Mouse (Mus musculus): Measurements from ENCODE around the gene Ccdc188.

The Ccdc188 gene

DNA sequence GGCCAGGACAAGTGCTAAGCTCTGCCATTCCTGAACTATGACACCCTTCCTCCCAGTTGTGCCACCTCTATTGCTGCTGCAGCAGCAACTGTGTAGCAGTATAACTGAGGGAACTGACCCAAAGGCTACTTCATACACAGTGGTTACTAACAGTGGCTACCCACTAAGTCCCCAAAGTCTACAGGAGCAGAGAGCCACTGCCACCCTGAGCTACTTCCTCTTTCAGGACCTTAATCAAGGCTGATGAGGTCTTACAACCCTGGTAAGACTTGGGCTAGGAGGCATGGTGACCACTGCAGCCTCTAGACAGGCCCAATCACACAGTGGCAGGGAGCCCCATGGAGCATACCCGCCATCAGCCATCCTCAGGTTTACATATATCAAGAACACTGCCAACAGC lies 15.6 kb upstream of the Ccdc188 start:
- DNase-seq: no peak

DNA sequence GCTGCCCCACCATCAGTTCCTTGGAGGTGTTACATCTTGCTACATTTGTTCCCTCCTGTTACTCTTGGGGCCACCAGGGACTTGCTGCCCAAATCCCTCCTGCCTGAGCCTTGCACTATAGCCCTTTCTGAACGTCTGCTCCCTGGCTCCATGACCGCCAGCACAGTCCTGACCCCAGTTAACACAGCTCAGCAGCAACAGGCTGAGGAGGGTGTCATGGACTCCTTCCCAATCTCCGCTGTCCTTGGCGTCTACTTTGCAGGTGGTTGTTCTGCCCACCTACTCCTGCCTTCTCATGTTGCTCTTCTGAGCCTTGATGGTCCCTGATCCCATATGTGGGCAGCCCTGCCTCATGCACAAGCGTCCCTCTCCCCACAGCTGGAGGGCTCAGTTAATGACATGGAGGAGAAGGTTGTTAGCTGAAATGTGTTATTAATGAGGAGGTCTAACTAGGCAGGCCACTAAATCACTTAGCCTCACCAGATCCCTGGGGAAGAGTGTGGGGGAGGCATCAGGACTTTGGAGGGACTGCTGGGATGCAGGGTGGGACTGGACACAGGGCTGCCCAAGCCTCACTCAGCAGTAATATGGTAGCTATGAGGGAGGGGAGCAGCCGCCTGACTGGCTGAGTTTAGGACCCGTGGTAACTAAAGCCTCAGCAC lies 14.1 kb upstream of the Ccdc188 start:
- no peak for DNase-seq

DNA sequence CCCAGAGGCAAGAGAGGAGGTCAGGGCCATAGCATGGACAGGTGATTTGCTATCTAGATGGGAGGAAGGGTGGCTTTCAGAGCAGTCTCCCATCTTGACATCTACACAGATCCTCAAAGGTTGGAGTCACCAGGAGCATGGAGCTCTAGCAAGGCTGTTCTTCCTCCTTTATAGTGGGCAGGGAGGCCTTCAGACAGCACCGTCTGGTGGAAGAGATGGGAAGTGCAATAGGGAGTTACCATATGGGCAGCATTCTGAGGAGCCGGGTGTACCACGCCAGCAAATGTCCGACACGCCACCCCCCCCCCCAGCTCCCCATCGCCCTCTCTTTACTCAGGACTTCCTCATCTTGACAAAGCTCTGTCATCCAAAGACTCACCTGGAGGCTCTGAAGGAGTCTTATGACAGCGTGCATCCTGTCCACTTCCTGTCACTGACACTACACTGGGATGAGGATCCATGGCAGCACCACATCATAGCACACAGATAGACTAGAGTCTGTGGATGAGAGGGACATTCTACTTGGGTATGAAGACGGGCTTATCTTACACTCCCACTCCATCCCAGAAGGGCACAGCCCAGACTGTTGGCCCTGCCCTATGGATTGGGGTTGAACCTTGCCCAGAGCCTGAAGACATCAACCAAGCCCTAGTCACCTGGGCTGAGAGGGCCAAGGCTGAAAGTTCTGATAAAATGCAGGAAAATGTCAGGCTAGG lies 6.8 kb upstream of the Ccdc188 start:
- no peak for DNase-seq

DNA sequence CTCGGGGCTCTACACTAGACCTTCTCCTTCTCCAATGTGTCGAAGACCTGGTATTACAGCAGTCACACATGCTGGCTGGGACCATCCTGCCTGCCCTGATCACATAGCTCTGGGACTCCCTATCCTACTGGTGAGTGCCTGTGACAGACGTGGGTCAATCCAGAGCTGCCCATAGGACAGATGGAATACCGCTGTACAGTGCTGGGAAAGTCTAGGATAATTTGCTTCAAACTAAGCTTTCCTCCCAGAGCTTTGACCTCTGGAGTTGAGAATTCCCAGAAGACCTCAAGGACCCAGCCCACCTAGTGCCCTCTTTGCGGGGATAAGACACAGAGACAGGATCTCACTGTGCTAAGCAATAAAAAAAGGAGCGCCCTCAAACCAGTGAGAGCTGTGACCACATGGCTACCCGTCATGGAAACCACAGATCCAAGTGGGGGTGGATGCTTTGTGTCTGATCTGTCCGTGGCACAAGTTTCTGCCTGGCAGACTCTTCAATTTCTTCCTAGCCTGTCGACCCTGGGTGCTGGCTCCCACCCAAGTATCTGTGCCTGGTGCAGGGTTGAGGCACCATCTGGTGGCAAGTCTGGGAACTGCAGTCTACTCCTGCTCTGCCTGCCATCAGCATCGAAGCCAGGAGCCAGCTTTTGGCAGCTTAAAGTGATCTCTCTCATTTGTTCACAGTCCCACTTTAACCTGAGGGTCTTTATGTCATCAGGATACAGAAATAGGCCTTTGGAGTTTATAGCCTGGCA lies 6.1 kb upstream of the Ccdc188 start:
- DNase-seq: peak; percentile 97

DNA sequence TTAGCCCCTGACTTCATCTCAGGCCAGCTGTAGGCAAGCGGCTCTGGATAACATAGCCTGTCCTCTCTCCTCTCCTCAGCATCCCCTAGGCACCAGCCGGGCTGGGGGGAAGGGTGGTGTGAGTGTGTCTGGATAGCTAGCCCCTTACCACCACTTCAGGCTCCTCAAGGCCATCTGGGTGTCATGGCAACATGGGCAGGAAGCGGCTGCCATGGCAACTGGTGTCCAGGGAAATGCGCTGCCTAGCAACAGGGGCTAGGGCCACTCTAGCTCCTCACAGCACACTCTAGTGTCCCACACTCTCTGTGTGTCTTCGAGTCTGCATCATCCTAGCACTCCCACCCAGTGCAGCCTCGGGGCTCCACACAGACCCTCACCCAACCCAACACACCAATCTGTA lies 4.0 kb upstream of the Ccdc188 start:
- DNase-seq: no peak

DNA sequence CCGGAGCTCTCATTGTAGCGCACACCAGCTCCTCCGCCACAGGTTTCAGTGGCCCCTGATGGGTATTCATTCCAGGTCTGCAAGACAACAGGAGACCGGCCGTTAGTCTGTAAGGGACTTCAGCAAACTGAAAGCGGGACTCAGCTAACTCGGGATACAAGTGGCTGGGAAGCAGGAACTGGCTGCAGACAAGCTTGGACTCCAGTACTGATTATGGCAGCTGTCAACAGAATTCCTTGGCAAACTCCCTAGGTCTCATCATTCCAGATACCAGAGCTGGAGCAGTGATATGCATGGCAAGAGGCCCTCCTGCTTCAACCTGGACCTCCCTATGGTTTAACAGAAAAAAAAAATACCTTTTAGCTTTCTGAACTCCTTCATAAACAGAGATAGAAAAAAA lies 2.8 kb upstream of the Ccdc188 start:
- no peak for DNase-seq

DNA sequence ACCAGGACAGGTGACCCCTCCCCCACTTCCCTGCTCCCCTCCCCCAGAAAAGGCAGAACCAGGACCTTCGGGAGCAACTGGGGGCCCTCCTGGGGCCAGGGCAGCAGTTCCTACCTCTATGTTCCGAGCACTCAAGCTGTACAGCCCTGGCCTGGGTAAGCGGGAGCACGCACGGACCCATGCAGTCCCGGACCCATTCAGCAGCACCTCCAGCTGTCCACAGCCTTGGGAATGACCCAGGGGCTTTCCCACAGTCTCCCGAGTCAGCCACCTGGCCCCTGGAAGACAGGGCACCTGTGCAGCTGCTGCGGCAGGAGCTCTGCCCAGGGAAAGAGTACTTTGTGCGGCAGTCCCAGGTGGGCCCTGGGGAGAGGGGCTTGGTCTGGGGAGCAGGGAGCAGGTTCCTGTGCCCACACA lies 909 bp downstream of the Ccdc188 start:
- DNase-seq: peak; percentile 90

DNA sequence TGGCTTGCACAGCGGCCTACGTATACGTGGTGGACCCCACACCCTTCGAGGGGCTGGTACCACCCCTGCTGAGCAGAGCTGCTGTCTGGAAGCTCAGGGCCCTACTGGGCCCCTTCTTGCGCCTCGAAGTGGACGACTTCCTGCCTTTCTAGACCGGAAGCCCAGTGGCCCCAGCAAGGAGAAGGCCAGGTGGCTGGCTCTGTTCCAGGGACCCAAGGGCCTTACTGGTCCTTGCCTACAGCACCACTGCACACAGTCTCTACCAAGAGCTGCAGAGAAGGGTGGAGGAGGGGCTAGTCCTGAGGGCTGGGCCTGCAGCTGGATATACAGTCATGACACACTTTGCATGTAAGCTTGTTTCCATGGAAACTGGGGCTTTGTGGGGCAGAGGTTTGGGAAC lies 2.3 kb downstream of the Ccdc188 start:
- DNase-seq: peak; percentile 94

DNA sequence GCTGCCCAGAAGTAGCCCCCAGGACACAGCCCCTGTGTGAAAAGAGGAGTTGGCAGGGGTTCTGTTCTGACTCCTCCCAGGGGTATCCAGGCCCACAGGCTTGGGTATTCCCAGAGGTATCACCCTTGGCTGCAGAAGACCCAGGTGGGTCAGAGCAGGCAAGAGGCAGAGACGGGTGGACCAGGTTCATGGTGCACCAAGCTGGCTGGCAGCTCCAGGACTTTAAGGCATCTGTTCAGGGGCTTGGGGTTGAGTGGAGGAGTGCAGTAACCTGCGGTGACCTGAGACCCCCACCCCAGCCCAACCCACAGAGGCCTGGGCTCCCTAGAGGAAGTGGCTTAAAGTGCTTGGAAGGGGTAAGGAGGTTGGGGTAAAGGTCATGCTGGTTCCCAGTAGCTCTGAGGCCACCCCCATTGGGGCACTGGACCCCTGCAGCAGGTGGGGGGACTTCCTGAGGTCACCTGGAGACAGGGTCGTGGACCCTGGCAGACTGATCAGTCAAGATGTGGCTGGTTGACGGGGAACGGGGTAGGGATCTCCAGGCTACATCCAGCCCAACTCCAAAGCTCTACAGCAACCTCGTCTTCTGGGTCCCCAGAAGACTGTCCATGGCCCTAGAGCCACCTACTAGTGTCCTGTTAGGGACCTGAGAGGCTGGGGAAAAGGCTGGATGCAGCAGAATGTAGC lies 3.3 kb downstream of the Ccdc188 start:
- peak; percentile 90 for DNase-seq

DNA sequence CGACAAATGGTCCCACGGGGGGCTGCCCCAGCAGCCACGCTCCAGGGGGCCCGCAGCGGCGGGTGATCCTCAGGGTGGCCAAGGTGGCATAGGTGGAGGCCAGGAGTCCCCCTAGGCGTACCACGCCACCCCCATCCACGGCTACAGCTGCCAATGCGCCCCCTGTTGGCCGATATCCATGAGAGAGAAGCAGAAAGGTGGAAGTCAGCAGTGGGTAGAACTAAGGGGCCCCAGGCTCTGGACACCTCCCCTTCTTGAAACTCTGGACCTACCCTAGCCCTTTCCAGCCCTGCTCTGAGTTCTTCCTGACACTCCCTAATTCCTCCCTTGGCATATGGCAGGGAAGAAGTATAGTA lies 3.8 kb downstream of the Ccdc188 start:
- no peak for DNase-seq

DNA sequence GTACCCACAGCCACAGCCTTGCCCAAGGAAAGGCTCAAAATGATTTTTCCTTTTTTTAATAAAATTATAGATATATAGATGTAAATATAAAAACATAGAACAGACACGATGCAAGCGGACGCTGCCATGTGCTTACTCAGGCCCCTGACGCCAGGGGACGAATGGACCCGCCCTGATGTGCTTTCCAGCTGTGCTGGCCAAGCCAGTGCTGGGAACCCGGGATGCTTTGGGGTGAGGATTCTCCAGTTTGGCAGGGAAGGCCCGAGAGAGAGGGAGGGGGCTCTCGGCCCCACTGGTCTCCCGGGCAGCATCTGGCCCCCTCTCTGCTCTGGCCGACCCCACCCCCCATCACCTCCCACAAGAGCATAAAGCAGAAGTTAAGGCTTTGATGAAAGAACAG lies 4.5 kb downstream of the Ccdc188 start:
- DNase-seq: no peak

DNA sequence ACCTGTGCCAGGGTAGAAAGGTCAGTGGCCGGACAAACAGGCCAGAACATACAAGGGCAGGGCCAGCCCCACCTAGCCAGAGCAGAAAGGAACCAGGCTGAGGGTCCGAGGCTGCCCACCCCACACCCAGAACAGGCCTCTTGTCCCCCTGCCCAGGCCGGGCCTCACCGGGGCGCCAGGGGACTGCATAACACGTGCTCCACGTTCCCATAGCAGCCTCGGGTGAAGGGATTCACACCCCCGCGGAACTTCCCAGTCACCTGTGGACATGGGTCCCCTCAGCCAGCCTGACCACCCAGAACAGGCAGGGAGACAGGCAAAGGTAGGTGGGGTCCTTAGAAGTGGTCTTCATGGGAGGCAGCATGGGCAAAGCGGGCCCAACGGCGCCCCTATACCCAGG lies 9.5 kb downstream of the Ccdc188 start:
- peak; percentile 94 for DNase-seq

DNA sequence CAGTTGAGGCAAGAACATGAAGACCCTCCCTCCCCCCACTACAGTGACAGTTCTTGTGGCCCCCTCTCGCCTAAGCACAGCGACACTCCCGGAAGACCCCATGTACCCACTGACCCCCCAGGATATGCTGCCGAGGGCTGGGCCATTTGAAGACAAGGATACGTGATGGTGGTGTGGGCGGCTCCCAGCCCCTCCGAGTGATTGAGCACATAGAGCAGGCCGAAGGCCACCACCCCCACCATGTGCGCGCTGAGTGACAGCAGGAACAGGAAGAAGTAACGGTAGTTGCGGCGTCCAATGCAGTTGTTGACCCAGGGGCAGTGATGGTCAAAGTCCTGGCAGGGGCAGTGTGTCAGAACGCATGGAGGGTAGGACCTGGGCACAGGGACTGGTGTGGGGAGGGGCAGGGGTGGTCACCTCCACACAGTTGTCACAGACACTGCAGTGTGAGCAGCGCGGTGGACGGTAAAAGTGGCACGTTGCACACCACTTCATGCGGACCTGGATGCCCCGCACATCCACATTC lies 10.3 kb downstream of the Ccdc188 start:
- DNase-seq: peak; percentile 91

DNA sequence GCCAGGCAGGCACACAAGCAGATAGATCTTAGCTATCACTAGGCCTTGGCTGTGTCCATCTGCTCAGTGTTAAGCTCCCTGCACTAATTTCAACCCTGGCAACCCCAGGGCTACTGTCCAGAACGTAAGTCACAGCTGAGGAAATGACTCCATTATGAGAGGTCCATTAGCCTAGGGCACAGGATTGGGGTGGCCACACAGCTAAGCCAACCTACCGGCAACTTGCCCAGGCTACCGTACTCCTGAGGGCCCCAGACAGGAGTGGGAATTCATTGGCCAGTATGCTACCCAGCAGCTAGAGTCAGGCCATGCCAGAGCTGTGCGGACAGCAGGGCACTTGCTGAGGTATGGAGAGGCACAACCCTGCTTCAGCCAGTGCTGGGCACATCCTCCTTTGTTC lies 11.2 kb downstream of the Ccdc188 start:
- DNase-seq: peak; percentile 91

DNA sequence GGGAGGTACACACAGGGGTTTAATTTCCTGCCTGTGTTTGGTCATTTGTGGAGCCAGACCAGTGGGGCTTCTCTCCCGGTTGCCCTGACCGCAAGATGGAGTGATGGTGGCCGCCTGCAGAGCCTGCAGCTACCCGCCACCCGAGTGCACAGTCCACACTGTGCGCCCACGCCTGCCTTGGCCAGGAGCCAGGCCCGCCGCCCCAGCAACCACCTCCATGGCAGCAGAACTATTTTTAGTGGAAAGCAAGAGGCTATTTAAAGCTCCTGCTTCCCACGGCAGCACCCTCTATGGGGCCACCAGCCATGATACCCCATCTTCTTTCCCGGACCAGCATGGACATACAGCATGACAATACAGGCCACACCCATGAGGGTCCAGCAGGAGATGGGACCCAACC lies 11.9 kb downstream of the Ccdc188 start:
- DNase-seq: peak; percentile 96

DNA sequence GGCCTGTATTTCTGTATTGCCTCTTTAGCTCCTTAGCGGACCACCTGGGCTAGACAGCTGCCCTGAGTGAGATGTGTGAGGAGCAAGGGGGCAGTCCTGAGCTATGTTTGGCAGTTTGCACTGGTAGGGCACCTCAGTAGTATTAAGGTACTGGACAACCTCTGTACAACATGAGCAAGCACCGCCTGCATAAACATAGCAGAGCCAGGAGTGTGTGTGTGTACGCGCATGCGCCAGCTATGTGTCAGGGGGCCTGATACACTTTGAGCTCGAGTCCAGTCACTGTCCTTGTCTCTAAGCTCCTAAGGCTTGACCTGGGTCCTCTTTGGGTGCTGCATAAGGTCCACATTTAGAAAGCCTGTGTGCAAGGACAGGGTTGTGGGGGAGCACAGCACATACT lies 12.9 kb downstream of the Ccdc188 start:
- DNase-seq: peak; percentile 92

DNA sequence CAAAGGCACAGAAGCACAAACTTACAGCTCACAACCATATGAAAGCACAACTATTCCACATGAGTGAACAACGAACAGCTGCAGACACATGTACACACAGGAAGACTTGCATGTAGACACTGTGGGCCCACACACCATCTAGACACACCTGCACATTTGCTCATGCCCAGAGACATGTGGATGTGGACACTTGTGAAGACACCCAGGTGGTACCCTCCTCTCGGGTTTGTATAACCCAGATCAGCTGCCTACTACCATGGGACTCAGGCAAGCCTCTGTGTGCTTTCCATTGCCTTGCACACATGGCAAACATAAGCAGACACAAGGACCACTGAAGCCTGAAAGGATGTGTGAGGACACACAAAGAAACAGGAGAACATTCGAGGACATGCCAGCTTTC lies 13.4 kb downstream of the Ccdc188 start:
- DNase-seq: peak; percentile 87

DNA sequence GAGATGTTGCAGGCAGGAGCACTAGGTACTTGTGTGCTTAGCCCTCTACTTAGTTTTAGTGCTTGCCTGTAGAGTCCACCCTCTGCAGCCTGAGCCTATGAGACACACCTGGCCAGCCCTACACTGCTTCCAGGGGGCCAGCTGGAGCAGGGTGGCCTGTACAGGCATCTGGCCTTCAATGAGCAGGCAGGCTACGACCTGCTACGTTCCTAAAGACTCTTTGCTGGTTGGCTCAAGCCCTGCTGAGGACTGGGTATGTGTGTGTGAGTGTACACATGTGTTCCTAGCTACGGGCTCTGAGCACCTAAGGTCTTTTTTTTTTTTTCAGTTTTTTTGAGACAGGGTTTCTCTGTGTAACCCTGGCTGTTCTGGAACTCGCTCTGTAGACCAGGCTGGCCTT lies 13.8 kb downstream of the Ccdc188 start:
- peak; percentile 91 for DNase-seq

DNA sequence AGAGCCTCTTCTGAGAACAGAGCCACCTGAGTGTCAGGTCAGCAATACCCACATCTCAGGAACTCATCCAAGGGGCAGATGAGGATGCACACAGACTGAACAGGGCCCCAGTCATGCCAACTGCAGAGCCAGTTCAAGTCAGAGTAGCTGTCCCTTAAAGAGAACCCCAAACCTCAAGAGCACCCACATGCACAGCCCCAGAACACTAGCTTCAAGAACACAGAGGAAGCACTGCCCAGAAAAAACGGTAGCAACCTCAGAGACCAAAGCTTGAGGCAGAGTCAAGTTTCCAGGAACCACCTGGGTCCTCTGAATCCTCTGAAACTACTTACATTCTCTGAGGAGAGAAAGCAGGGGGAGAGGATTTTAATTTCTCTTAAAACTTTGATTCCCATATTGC lies 15.8 kb downstream of the Ccdc188 start:
- DNase-seq: no peak

DNA sequence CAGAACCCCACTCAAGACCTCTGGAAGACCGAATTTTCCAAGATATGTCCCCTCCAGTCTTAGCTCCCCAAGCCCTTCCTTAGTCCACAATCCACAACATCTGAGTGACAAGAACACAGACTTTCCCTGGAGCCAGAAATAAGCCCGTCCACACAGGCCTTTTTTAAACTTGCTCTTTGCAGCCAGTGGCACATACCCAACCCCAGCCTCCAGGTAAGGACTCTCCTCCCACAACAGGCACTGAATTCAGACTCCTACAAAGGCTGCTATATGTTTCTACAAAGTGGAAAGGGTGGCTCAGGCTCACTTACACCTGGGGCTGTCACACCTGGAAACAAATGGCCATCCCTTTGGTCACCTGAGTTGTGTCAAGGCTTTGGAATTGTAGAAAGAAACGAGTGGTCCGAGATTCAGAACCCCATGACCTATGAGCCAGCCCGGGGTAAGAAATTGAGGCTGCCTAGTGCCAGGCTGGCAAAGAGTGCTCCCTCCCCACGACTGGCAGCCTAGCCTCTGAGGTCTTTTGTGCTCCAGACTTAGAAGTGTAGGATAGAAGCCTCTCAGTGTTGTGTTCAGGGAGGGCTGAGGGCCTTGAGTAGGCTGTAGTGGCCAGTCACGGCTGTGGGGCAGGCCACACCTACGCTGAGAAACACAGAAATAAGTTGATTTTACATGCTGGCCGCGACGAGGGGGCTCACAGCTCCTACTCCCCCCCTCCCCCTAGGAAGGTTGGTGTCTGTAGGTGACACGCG lies 16.4 kb downstream of the Ccdc188 start:
- peak; percentile 91 for DNase-seq

DNA sequence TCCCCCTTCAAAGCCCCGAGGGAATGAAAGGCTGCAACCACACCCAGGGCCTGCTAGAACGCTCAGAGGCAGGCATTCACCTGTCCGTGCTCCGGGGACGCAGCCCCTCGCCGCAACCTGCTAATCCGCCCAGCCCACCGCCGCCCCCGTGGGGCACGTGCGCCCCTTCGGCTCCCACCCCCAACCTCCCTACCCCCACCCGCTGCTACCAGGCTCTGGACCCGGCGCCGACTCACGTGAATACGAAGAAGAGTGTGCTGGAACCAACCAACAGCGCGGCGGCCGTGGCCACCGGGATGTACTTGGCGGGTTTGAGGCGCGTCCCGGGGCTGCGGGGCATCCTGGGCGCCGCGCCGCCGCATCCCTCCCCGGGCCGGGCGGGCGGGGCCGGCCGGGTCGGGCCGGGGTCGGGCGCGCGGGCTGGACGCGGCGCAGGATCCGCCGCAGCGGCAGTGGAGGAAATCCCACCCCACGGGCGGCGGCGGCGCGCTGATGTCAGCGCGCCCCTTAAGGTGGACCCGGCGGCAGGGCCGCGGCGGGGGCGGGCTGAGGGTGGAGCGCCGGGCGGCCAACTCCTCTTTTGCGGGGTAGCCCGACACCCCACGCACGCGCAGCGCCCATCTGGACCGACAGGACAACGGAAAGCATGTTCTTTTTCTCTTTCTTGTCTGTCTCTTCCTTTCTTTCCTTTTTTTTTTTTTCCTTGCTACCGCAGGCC lies 17.2 kb downstream of the Ccdc188 start, which contains the start of gene Zdhhc8:
Gene Zdhhc8 (minus strand): TSS at position 466 of the 718 bp plus-strand sequence.
- DNase-seq: peak; percentile 99

Measured in heart, adult 11 months (tissue).